Mouse (Mus musculus) midbrain, postnatal 0 days (tissue): ENCODE data around the gene Stat4. TPM values are rescaled to one million over a fixed set of nuclear protein-coding genes. Genes with fewer than 3 reads are reported as not detected.

Experiments
- ATAC-seq: fragments of 200-750 bp; cut with Nextera tagmentation; 2 replicates; pipeline ENCODE4 v1.8.0; 2017; ENCODE audit warnings: moderate number of reproducible peaks, mild to moderate bottlenecking, moderate TSS enrichment, moderate library complexity; ENCODE audit not compliant: low FRiP score
- DNase-seq: peaks from one replicate; pipeline ENCODE4 v3.0.0-alpha.2; 2015; ENCODE audit warnings: low spot score
- H3K27ac ChIP-seq: fragments of 300-500 bp; sonication (generic); 2 replicates; pipeline ENCODE4 v1.5.1; 2014; ENCODE audit warnings: low read depth, mild to moderate bottlenecking, low read length, mixed read lengths
- H3K27me3 ChIP-seq: fragments of 300-500 bp; sonication (generic); 2 replicates; pipeline ENCODE4 v1.6.1; 2014; ENCODE audit warnings: low read length, control low read depth, mixed read lengths; ENCODE audit not compliant: insufficient read depth
- H3K36me3 ChIP-seq: fragments of 300-500 bp; sonication (generic); 2 replicates; pipeline ENCODE4 v1.6.1; 2014; ENCODE audit warnings: low read length, control low read depth, mixed read lengths; ENCODE audit not compliant: insufficient read depth
- H3K4me1 ChIP-seq: fragments of 300-500 bp; sonication (generic); 2 replicates; pipeline ENCODE4 v1.6.1; 2014; ENCODE audit warnings: mild to moderate bottlenecking, control low read depth, antibody characterized with exemption, low read length, mixed read lengths; ENCODE audit not compliant: insufficient read depth
- H3K4me2 ChIP-seq: fragments of 300-500 bp; sonication (generic); 2 replicates; pipeline ENCODE4 v1.6.1; 2014; ENCODE audit warnings: low read depth, mild to moderate bottlenecking, low read length, mixed read lengths; ENCODE audit not compliant: poor library complexity, severe bottlenecking
- H3K4me3 ChIP-seq: fragments of 300-500 bp; sonication (generic); 2 replicates; pipeline ENCODE4 v1.5.1; 2014; ENCODE audit warnings: low read depth, mild to moderate bottlenecking, low read length, moderate library complexity
- H3K9ac ChIP-seq: fragments of 300-500 bp; sonication (generic); replicated peaks from 2 replicates; pipeline ENCODE4 v1.6.1; 2014; ENCODE audit warnings: mild to moderate bottlenecking, low read length, moderate library complexity, mixed read lengths; ENCODE audit not compliant: poor library complexity, severe bottlenecking
- H3K9me3 ChIP-seq: fragments of 300-500 bp; sonication (generic); 2 replicates; pipeline ENCODE4 v1.6.1; 2016; ENCODE audit warnings: low read length, control low read depth
- CTCF ChIP-seq: IDR thresholded peaks from 2 replicates; pipeline ENCODE4 v1.5.1; 2016; ENCODE audit warnings: antibody characterized with exemption, mild to moderate bottlenecking
- WGBS: fragments of 180-500 bp; shearing (Covaris S2); extraction: QIAGEN DNeasy Blood & Tissue Kit; methylation state at CpG from one replicate; pipeline ENCODE4 v1.1.7; 2014; 5-methylcytosine and 5-hydroxymethylcytosine counted together
- polyA plus RNA-seq: library from polyadenylated mRNA; unstranded; fragments of >200 nt; fragmentation: Nextera tagmentation; extraction: Ambion mirVana; gene quantifications from 2 replicates; pipeline ENCODE4 v1.2.1, GENCODE M21; 2015
- total RNA-seq: library from RNA; depleted of rRNA; stranded (reverse); fragments of >200 nt; gene quantifications from 2 replicates; pipeline ENCODE4 v1.2.3, GENCODE M21; 2014

Stat4 gene
- total and polyA plus RNA-seq, 2 experiments from 2014 or later = 0.60 to 0.74 TPM

GRCm38 (mm10) chr1:52137292-52137691, 150.3 kb downstream of the Stat4 start:
- no peak for DNase-seq
- no peak for ATAC-seq
- no peaks in the 10 kb centered on the region for H3K9me3 ChIP-seq
- H3K27ac ChIP-seq = no peak overlapping the region
- WGBS = 76% methylated on average over 16 of the region's 16 CpGs
- TF ChIP-seq CTCF = no peak
- no peaks in the 10 kb centered on the region for H3K27me3 ChIP-seq
- no peak overlapping the region for H3K4me2 ChIP-seq
- no peaks in the 10 kb centered on the region for H3K4me1 ChIP-seq
- H3K36me3 ChIP-seq = 0 out of 2 replicates have a peak, but pooled peaks cover 5% of the 10 kb centered on the region
- no peak overlapping the region for H3K4me3 ChIP-seq
- H3K9ac ChIP-seq = no peak overlapping the region

DNA sequence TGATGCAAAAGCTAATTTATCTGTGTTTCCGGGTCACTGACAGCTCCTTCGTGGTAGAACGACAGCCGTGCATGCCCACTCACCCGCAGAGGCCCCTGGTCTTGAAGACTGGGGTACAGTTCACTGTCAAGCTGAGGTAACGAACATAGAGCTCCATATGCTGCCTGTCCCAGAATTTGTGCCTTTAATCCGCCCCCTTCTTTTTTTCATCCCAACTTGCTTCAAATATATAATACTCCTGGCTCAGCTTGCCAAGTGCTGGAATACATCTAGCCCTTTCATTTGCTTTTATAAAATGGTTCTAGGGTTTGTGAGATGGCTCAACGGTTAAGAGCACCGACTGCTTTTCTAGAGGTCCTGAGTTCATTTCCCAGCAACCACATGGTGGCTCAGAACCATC, 153.6 kb downstream of the Stat4 start:
- 90% methylated on average over 9 of the region's 9 CpGs for WGBS
- DNase-seq = no peak

GRCm38 (mm10) chr1:52141482-52141881, 154.5 kb downstream of the Stat4 start:
- no peak for TF ChIP-seq CTCF
- Histone ChIP-seq H3K4me1 (no peaks in the 10 kb centered on the region), H3K4me3 (no peak overlapping the region), H3K27me3 (no peaks in the 10 kb centered on the region), H3K9ac (no peak overlapping the region), H3K4me2 (no peak overlapping the region), H3K27ac (no peak overlapping the region), H3K36me3 (peaks cover 12% of the 10 kb centered on the region; the same call in 1 of the 2 replicates), H3K9me3 (no peaks in the 10 kb centered on the region)
- 77% methylated on average over 3 of the region's 3 CpGs for WGBS
- no peak for DNase-seq
- ATAC-seq = no peak

More for the DNA sequence above, 153.6 kb downstream of the Stat4 start:
- no peaks in the 10 kb centered on the region for H3K9me3 ChIP-seq
- no peak for TF ChIP-seq CTCF
- no peak overlapping the region for H3K4me3 ChIP-seq
- H3K9ac ChIP-seq = no peak overlapping the region
- no peak overlapping the region for H3K27ac ChIP-seq
- H3K27me3 ChIP-seq = no peaks in the 10 kb centered on the region
- H3K4me1 ChIP-seq = no peaks in the 10 kb centered on the region
- no peak for ATAC-seq
- H3K4me2 ChIP-seq = no peak overlapping the region
- H3K36me3 ChIP-seq = peaks cover 12% of the 10 kb centered on the region; the same call in 1 of the 2 replicates

GRCm38 (mm10) chr1:52142117-52142516, 155.2 kb downstream of the Stat4 start:
- no peak for TF ChIP-seq CTCF
- H3K4me1 ChIP-seq = no peaks in the 10 kb centered on the region
- peaks cover 12% of the 10 kb centered on the region; the same call in 1 of the 2 replicates for H3K36me3 ChIP-seq
- no peak overlapping the region for H3K9ac ChIP-seq
- no peak overlapping the region for H3K4me3 ChIP-seq
- no peaks in the 10 kb centered on the region for H3K9me3 ChIP-seq
- DNase-seq (no peak), ATAC-seq (no peak)
- WGBS = 87% methylated on average over 4 of the region's 4 CpGs
- no peak overlapping the region for H3K27ac ChIP-seq
- no peaks in the 10 kb centered on the region for H3K27me3 ChIP-seq
- no peak overlapping the region for H3K4me2 ChIP-seq

GRCm38 (mm10) chr1:52143191-52143590, 156.2 kb downstream of the Stat4 start:
- peaks cover 10% of the 10 kb centered on the region; the same call in 1 of the 2 replicates for H3K36me3 ChIP-seq
- no peak overlapping the region for H3K9ac ChIP-seq
- no peak for TF ChIP-seq CTCF
- no peak overlapping the region for H3K4me3 ChIP-seq
- ATAC-seq (no peak), DNase-seq (no peak)
- no peak overlapping the region for H3K27ac ChIP-seq
- WGBS = 82% methylated on average over 4 of the region's 4 CpGs
- H3K9me3 ChIP-seq = no peaks in the 10 kb centered on the region
- no peak overlapping the region for H3K4me2 ChIP-seq
- no peaks in the 10 kb centered on the region for H3K4me1 ChIP-seq
- H3K27me3 ChIP-seq = no peaks in the 10 kb centered on the region

DNA sequence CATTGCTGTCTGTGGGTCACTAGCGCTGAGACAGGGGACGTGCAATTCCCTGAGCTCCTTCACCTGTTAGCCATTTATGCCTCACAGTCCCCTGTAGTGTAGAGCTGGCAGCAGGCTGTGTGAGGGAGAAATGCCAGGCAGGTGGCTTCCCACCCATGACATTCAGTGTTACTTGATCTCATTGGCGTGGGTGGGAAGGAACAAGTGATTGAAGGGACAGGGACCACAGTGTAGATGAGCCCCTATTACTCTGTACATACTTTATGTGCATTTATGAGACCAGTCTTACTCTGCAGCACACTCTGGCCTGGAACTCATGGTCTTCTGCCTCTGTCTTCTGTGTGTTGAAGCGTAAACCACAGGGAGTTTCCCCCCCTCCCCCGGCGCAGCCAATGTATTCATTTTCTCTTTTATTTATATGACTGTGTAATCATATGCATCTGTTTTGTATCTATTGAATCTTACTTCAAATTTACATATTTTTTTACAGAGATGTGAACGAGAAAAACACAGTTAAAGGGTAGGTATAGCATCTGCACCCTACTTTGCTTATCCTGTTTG, 156.7 kb downstream of the Stat4 start:
- H3K36me3 ChIP-seq = peaks cover 7% of the 10 kb centered on the region; the same call in 1 of the 2 replicates
- no peak for TF ChIP-seq CTCF
- no peak for ATAC-seq
- no peak overlapping the region for H3K4me3 ChIP-seq
- no peaks in the 10 kb centered on the region for H3K4me1 ChIP-seq
- DNase-seq = no peak
- no peak overlapping the region for H3K9ac ChIP-seq
- H3K27me3 ChIP-seq = no peaks in the 10 kb centered on the region
- no peaks in the 10 kb centered on the region for H3K9me3 ChIP-seq
- no peak overlapping the region for H3K4me2 ChIP-seq
- H3K27ac ChIP-seq = no peak overlapping the region
- 91% methylated on average over 7 of the region's 7 CpGs for WGBS
